Mouse (Mus musculus): ENCODE results near the gene Nnmt.

Gene Nnmt

DNA sequence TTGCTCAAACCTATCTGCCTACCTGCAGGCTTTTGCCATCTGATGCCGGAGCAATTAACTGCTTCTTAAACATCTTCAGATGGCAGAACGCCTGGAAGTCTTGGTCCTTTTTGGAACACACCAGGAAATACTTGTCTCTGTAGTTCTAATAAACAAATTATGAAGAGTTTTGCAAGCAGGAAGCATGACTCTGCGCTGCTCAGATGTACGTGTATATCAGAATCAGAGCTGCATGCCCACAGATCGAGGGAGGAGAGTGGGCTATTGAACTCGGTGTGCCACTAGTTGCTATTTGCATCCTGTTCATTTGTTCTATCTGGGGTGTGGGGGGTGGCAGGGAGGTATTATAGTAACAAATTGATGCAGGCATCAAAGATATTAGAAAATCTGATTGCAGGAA, 28.2 kb upstream of the Nnmt start:
- no peak for DNase-seq

DNA sequence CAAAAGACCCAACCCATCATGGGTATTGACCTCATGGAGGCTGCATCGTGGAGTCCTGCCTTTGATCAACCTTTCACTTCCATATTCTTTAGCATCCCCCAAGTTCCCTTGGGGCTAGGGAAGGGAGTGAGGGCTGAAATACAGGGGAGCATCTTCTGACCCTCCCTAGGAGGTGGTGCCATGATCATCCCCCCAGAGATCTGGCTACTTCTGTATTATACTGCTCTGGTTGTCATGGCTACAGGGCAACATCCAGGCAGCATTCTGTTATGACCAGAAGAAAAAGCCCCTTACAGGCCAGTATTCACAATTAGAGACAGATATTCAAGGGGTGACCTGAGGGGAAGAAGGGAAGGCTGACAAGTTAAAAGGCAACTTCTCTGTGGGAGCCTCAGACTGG, 14.3 kb upstream of the Nnmt start:
- no peak for DNase-seq

DNA sequence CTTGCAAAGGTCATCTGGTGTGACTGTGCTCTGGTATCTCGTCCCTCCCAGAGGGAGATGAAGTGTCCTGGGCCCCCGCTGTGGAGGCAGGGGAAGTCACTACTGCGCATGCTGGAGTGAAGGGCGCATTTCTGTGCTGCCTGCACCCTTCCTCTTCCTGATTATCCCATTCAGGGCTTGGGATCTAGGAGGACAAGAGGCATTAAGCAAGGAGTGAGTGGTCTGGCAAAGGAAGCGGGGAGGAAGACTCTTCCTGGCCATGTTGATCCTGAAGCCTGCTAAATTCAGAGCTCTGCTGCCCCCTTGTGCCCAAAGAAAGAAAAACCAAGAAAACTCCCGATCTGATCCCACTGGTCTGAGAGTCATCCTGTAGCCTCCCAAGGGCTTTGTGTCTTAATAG, 13.6 kb upstream of the Nnmt start:
- peak; percentile 55 to 80 for DNase-seq

DNA sequence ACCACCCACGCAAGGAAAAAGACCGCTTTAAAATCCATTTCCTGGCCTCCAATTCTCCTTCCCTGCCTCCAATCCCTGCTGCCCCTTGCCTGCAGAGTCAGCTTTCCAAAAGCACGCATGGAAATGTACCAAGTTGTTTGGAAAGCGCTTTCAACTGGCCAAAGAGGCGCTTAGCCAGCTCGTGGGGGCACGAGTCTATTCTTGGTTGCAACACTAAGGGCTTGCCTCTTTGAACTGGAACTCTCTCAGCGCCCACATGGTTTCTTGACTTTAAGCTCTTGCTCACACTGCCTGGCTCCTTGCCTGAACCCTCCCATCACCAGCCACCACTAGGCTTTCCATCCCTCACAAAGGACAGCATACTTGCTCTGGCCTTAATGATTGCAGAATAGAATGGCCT, 13.2 kb upstream of the Nnmt start:
- peak; percentile 67 to 81 for DNase-seq

DNA sequence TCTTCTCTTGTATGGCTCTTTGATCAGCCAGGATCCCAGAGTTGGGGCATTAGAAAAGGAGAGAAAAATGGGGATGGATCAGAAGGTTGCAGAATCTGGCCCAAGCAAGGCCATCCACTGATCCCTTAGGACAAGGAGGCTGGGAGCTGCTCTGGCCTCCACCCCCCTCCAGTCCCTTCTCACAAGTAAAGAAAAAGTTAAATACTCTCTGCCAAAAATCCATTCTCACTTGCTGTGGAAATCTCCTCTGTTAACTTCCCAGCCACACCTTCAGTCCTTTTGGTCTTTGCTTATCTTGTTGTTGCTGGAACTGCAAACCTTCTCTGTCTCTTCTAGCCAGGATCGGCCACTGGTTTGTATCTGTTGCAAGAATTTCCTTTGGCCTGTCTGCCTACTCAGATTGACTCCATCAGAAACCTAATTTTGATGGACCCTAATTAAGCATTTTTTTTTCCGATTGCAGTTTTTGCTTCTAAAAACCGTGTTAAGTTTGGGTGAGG, 12.6 kb upstream of the Nnmt start:
- no peak for DNase-seq

DNA sequence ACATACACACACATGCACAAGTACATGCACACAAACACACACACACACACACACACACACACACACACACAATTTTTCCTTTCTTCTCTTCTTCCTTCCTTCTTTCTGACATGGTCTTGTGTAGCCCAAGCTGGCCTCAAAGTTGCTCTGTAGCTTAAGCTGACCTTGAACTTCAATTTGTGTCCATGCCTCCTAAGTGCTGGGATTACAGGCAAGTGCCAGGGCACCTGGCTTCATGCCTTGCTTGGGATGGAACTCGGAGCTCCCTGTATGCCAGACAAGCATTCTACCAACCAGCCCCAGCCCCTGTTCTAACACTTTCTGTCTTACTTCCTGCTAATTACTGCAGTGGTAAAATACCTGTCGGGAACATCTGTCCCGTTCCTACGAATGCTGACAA, 8.3 kb upstream of the Nnmt start:
- no peak for DNase-seq

DNA sequence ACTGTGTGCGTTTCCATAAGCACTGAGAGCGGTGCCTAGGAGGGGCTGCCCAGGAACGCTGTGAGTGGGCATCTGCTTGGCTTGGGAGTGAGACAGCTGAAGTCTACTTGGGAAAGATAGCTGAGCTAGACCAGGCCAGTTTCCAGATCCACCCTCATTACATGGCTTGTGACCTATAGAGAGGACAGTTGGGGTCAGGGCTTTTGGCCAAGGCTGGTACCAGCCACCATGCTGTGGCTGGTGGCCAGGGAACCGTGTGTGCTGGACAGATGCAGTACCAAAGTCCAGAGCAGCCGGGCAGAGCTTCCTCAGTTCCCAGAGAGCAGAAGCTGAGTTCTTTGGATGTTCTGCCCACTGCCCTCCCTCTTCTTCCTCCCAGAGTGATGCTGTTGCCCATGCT, 7.6 kb upstream of the Nnmt start:
- DNase-seq: no peak

DNA sequence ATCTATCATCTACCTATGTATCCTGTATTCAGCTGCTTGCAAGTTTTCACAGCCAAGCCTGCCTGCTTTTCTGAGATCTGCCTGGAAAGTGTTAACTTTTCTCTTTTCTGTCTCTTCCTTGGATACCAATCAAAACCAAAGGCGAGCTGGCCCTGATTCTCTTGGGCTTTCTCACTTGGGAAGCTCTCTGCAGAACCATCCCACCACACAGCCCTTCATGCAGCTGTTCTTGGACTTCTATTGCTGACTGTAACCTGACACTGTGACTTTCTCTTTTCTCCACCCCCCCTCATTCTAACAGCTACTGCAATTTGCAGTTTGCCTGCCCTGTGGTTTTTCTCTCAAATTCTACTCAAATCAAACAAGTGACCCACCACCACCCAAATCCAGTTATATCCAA, 6.1 kb upstream of the Nnmt start:
- no peak for DNase-seq

DNA sequence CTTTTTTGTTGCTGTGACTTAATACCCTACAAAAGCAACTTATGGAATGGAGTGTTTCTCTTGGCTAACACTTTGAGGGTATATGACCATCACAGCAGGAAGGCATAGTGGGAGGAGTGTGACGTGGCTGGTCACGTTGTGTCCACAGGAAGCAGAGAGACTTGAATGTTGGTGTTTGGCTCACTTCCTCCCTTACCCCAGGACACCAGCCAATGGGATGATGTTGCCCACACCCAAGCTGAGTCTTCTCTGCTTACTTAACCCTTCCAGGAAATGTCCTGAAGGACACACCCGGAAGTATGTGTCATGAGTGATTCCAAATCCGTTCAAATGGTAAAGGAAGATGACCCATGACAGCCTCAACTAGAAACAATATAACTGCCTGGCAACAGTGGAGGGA, 4.8 kb upstream of the Nnmt start:
- no peak for DNase-seq

DNA sequence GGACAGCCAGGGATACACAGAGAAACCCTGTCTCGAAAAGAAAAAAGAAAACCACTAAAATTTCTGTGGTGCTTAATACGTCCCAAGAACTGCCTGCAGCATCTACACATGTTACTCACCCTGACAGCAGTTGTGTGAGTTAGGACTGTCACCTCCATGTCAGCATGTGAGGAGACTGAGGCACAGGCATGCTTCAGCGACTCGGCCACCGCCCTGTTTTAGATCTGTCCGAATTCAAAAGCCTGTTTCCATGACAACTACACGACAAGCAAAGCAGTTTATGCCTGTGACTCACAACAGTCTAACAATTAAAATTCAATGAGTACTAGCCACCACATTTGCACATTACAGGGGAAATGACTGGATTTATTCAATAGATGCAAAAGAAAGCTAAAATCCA, 2.5 kb upstream of the Nnmt start:
- no peak for DNase-seq

DNA sequence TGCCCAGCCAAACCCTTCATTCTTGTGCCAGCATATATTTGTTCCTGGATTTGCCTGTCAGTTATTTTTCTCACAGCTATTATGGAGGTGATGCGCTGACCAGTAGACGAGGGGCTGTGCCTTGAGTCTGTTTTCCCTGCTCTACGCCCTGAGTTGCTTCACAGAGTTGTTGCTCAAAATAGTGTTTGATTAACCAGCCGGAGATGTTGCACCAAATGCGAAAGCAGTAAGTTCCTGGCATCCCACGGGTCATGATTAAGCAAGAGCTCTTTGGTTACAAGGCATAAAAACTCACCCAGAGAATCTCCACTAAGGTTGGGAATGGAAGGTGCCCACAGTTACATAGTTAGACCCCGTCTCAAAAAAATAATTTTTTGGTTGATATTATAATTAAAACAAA, 1.2 kb upstream of the Nnmt start:
- peak in 1 of 2 experiments; percentile 18 for DNase-seq

DNA sequence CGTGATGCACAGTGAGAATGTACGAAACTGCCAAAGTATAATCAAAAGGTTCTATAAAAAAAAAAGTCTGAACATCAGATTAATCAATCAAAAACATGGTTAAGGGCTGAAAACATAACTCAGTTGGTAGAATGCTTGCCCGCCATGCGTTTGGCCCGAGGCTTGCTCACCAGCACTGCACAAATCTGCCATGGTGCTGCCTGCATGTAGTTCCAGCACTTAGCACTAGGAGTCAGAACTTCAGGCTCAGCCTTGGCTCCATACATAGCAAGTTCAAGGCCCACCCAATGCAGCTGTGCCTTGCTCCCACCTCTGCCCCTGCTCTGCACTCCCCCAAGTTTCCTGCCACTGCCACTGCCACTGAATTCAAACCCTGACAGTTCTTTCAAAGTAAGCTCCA, 744 bp upstream of the Nnmt start:
- no peak for DNase-seq

DNA sequence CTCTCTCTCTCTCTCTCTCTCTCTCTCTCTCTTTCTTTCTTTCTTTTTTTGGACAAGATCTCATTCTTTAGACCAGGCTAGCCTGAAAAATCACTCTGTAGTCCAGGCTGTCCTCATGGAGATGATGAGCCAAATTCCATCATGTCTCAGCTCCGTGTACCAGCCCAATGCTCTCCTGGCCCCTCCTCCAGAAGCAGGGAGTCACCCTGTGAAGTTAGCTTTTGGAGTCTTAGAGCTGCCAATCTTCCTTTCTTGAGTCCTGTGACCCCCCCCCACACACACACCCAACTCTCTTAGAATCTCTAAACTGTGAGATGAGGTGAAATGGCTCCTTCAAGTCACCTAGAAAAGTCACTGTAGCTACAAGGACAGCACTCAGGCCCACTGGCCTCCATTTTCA, 727 bp downstream of the Nnmt start:
- DNase-seq: no peak

DNA sequence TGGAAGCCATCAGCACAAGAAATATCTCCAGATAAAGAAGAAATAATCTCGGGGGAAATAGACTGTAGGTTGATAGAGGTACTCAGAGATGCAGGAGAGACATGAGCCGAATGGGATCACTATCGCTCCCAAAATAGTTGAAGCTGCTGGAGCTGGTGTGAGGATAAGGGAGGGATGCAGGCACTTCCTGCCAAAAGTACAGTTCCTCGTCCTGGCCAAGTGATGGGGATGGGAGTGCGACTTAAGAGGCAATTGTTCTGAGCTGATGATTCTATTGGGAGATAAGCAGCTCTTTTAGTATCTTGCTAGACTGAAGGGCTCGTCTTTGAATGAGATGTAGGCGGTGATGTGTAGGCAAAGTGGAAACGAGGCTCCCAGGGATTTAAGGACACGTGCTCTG, 4.1 kb downstream of the Nnmt start:
- DNase-seq: no peak

DNA sequence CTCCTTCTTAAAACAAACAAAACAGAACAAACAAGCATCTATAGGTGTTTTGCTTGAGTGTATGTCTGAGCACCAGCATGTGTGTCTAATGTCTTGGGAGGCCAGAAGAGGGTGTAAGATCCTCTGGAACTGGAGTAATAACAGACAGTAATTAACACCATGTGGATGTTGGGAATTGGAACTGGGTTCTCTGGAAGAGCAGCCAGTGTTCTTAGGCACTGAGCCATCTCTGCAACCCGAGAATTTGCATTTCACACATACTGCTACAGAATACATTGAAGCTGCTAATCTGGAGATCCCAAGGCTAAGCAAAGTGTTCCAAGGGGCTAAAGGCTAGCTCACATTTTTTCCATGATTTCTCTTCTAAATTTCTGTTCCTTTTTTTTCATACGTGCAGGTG, 4.9 kb downstream of the Nnmt start:
- no peak for DNase-seq

DNA sequence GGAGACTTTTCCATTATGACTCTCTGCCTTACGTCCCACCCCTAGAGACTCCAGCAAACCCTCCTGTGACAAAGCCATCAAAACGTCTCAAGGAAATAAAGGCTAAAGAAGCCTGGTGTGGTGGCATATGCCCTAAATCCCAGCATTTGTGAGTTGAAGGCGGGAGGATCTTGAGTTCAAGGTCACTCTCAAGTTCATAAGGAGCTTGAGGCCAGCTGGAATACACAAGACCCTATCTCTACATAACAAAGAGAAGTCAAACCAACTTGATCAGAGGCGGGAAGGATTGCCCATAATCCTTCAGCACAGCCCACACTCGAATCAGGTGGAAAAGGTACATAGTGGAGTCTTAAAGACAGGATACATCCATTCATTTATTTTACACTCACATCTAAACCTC, 7.5 kb downstream of the Nnmt start:
- no peak for DNase-seq

DNA sequence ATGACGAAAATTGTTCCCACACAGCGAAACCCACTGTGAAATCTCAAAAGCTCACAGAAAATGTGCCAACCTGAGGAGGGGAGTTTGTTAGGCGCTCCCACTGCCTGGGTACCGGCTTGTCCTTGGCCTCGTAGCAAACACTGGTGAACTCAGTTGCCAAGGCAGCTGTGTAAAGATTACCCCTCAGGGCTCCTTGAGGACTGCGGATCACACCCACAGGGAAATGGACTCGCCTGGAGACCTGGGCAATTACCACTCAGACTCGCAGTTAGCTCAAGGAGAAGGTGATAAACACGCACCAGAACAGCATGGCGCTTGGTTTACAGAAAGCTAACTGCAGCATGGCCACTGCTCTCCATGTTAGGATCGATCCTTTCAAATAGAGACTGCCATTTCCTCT, 8.0 kb downstream of the Nnmt start:
- no peak for DNase-seq

DNA sequence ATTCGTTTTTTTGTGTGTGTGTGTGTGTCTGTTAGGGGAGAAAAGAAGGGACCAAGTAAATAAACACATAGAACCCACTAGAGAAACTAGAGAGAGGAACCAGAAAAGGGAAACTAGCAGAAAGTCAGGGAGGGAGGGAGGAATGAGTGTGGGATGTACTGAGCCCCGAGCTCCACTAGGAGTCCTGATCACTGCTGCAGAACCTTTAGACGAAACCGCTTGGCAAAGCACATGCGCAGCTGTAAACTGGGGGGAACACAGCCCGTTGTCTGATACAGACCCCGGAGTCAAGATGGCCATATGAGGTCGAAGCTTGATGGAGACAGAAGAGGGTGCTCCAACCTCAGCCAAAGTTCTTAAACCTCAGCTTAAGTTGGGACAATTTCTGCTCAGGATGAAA, 11.0 kb downstream of the Nnmt start:
- DNase-seq: no peak

DNA sequence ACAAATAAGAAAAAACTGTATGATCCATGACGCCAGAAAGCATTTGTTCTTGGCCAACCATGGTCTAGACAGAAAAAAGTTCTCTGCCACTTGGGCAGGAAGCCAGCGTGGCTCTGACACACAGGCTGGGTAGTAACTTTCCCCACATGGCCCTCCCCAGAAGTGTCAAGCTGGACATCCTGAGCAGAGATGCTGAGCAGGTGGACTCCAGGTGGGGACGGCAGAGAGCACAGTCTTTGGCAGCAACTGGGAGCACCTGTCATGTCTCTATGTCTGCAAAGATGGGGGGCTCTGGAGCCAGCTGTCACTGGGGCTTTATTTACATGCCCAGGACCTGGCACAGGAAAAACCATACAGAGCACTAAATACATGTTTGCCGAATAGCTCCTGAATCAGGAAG, 14.3 kb downstream of the Nnmt start:
- no peak for DNase-seq

DNA sequence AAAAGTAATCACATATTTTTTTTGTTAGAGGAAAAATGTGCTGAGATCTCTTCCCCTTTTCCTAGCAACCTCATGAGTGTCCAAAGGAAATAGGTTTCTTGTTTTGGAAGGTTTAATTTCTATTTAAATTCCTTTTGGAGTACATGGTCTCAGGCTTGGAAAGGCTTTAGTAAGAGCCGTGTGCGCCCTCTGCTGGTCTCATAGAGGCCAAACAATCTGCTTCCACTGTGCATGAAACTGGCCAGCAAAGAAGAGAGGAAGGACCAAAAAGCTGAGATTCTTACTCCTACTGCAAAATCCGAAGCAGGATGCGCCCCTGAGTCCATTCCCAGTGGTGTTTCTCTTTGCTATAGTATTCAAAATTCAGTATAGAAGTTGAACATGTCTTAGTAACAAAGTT, 18.6 kb downstream of the Nnmt start:
- DNase-seq: peak; percentile 39 to 62

DNA sequence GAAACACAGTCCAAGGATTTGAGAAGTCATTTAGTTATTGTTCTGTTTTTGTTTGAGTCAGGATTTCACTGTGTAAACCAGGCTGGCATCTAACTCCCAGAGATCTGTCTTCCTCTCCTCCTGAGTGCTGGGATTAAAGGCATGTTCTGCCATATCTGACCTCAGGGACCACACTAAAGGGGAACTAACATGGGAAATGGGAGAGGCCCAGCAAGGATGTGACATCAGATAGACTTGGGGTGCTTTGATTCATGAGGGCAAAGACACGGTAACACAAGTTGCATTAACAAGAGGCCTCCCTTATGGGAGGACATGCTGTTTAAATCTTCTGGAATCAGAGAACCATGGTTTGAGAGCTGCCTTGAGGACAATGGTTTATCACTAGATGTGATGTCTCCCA, 24.1 kb downstream of the Nnmt start:
- DNase-seq: no peak

DNA sequence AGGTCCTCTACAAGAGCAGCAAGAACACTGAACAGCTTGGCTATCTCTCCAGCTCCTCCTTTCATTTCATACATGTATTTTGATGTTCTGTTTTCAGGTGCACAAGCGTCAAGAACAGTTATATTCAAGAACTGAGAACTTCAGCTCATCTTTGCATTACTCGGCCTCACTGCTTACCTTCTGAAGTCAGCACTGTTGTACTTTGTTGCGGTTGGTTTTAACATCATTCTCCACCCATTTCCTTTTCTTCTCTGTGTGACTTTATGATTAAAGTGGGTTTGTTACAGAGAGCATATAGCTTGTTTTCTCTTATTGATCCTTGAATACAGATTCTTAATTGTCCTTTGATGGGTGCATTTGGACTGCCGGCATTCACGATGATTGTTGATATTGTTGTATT, 42.6 kb downstream of the Nnmt start:
- DNase-seq: no peak

DNA sequence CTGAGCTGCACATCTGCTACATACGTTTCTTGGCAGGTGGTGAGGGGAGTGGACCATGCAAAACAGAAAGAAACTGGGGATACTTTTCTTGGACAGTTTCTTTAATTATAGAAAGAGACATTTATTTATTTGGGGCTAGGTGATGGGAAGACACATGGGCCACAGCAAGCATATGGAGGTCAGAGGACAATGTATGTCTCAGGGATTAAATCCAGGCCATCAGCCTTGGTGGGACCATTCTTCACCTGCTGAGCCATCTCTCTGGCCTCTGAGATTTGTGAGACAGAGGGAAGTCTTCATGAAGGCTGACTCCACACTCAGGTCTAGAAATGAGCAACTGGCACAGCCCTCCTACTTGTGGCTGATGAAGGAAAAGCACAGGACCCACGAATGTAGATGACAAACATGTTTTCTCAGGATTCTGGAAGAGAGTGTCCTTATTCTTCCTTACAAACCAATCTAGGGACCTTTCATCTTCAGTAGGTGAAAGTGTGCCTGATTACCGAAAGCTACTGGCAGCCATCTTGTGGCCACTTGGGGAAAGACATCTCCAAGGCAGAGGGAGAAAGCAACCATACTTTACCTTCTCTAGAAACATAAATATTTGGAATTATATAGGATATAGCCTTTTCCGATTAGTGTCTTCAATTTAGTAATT, 45.3 kb downstream of the Nnmt start:
- DNase-seq: peak in 1 of 2 experiments; percentile 62

DNA sequence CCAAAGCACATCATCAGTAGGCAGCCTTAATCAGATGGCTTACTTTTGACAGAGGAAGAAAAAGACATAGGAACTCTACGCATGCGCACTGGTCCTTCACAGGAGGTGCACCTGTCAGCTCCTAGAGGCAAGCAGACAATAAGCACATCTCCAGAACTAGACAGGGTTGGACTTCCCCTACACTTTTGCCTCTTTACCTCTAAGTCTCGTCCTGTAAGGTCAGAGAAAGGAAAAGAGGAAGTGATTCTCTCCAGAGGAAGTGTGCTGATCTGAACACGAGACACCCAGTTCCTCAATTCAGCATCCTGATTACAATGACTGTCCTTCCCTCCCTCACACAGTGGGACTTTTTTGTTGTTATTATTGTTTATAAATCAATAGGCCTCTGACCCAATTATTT, 46.3 kb downstream of the Nnmt start:
- peak; percentile 22 to 49 for DNase-seq

DNA sequence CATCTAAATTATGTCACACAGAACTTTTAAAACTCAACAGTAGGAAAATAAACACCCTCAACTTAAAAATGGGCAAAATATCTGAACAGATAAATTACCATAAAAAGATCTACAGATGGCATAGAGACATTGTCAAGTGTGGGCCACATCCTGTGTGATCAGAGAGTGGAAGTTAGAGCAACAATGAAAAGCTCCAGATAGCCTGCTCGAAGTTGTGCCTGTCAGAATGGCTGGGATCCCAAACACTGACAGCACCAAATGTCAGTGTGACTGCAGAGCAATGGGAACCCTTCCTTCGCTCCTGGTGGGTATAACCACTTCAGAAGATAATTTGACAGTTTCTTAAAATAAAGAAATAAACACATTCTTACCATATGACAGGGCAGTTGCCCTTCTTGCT, 55.9 kb downstream of the Nnmt start:
- no peak for DNase-seq

DNA sequence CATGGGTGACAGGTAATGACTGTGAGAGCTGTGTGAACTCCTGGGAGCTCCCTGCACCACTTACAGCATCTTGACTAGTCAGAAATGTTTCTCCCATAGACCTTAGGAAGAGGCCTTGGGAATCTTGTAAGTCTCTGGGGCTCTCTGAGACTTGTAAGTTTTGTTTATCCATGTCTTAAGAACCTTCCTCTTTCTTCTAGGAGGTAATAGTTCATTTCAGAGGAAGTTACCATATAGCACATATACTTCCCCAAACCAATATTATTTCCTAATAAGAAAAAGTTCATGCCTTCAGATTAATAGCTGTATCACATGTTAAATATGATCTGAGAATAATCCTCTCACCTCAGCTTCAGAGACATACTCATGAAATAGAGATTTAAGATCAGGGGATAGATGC, 57.7 kb downstream of the Nnmt start:
- no peak for DNase-seq
